Mouse (Mus musculus) spleen, postnatal 0 days (tissue): ENCODE data around the gene Cdh8. TPM values are rescaled to one million over a fixed set of nuclear protein-coding genes. Genes with fewer than 3 reads are reported as not detected.

Experiments used
- polyA plus RNA-seq: library from polyadenylated mRNA; unstranded; fragments of >200 nt; fragmentation: Nextera tagmentation; extraction: Ambion mirVana; gene quantifications from 2 replicates; pipeline ENCODE4 v1.2.1, GENCODE M21; 2015

The Cdh8 gene
- polyA plus RNA-seq, result 0.72 and 0.98 TPM in 2 replicates

GRCm38 (mm10) chr8:99415966-99416781, at the start of gene Cdh8:
Cdh8 (minus strand) TSS chr8:99416471.

